Mouse (Mus musculus): ENCODE measurements around the gene Kmt2b. TPM values are rescaled to one million over a fixed set of nuclear protein-coding genes. Genes with fewer than 3 reads are reported as not detected.
A peak's percentile ranks its signal among the peaks of the same experiment; 100 is the strongest.

Kmt2b gene
- total and polyA plus RNA-seq, 3 experiments = 8.4 to 32.8 (median 17.2) TPM

DNA sequence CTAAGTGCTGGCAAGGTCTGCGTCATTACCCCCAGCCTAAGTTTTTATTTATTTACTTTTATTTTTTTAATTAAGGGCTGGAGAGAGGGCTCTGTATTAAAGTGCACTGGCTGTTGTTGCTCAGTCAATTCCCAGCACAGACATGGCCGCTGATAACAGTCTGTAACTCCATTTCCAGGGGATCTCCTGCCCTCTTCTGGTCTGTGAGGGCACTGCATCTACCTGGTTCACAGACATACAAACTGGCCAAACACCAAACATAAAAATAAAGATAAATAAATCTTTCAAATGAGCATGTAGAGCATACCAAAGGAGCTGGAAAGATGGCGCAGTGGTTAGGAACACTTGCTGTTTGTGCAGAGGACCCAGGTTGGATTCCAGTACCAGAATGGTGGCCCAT is 30.7 kb upstream of the Kmt2b start:
- H3K4me3 ChIP-seq (replicated peaks in 1 of 3; ENCODE audit: low read depth in 2 of 3, low read length in 2 of 3, poor library complexity in 1 of 3) = no peak overlapping the region
- TF ChIP-seq SMC3 (IDR thresholded peaks at IDR 0.05; ENCODE audit: low read depth, low read length) (peak; percentile 19), CTCF (conservative IDR thresholded peaks at IDR 0.05 in 1 of 2, IDR thresholded peaks at IDR 0.05 in 1 of 2; ENCODE audit: low read depth in 2 of 2, low read length in 2 of 2) (peak; percentile 56 to 67), RCOR1 (conservative IDR thresholded peaks at IDR 0.05; ENCODE audit: low read depth, low read length) (no peak), POLR2AphosphoS2 (IDR thresholded peaks at IDR 0.05; ENCODE audit: low read depth, low read length) (no peak), RAD21 (IDR thresholded peaks at IDR 0.05; ENCODE audit: low read depth, low read length) (peak; percentile 31)
- H3K36me3 ChIP-seq (replicated peaks in 1 of 2; ENCODE audit: control insufficient read depth in 1 of 2, insufficient read depth in 1 of 2, low read length in 1 of 2) = peaks cover 60 to 83% of the 10 kb centered on the region in 2 experiments
- in situ Hi-C loops (cut with MboI; ENCODE audit: low pct_ligation_motif_present, low pct_unique_long_range_greater_than_20kb, low sequenced_read_pairs) = no loop called here
- DNase-seq (ENCODE audit: extremely low read depth) = peak; percentile 40
- H3K27ac ChIP-seq (ENCODE audit: insufficient read depth, low read depth) = no peak overlapping the region
- no peak overlapping the region for H3K4me2 ChIP-seq (ENCODE audit: insufficient read depth, low read depth, poor library complexity, severe bottlenecking)
- H3K79me2 ChIP-seq (replicated peaks; ENCODE audit: control insufficient read depth, extremely low read depth, insufficient read depth, poor library complexity, severe bottlenecking) = peaks cover 24% of the 10 kb centered on the region
- dilution Hi-C loops (cut with MboI; ENCODE audit: extremely low pct_ligation_motif_present, extremely low pct_unique_long_range_greater_than_20kb, low sequenced_read_pairs) = no loop called here
- no peaks in the 10 kb centered on the region for H3K27me3 ChIP-seq (replicated peaks)
- H3K4me1 ChIP-seq (ENCODE audit: control insufficient read depth in 1 of 2, insufficient read depth in 2 of 2) = peaks cover 2 to 13% of the 10 kb centered on the region in 2 experiments; a peak in 2 of 4 replicates
- no peak overlapping the region for H3K9ac ChIP-seq (ENCODE audit: insufficient read depth, low read depth)
- no peaks in the 10 kb centered on the region for H3K9me3 ChIP-seq (replicated peaks; ENCODE audit: low read length)

GRCm38 (mm10) chr7:30618658-30619057 is 30.1 kb upstream of the Kmt2b start:
- no peak overlapping the region for H3K4me3 ChIP-seq (replicated peaks in 1 of 3; ENCODE audit: low read depth in 2 of 3, low read length in 2 of 3, poor library complexity in 1 of 3)
- H3K27me3 ChIP-seq (replicated peaks) = no peaks in the 10 kb centered on the region
- H3K36me3 ChIP-seq (replicated peaks in 1 of 2; ENCODE audit: control insufficient read depth in 1 of 2, insufficient read depth in 1 of 2, low read length in 1 of 2) = peaks cover 59 to 78% of the 10 kb centered on the region in 2 experiments
- TF ChIP-seq SMC3 (IDR thresholded peaks at IDR 0.05; ENCODE audit: low read depth, low read length) (no peak), CHD1 (IDR thresholded peaks at IDR 0.05; ENCODE audit: low read depth, low read length) (no peak), MEF2A (IDR thresholded peaks at IDR 0.05; ENCODE audit: borderline replicate concordance, low read depth, low read length) (no peak), ZC3H11A (IDR thresholded peaks at IDR 0.05; ENCODE audit: low read depth, low read length) (no peak), POLR2AphosphoS2 (IDR thresholded peaks at IDR 0.05; ENCODE audit: low read depth, low read length) (no peak), ZKSCAN1 (IDR thresholded peaks at IDR 0.05; ENCODE audit: borderline replicate concordance, low read depth, low read length) (no peak), JUND (conservative IDR thresholded peaks at IDR 0.05; ENCODE audit: low read depth, low read length) (no peak), CTCF (conservative IDR thresholded peaks at IDR 0.05 in 1 of 2, IDR thresholded peaks at IDR 0.05 in 1 of 2; ENCODE audit: low read depth in 2 of 2, low read length in 2 of 2) (no peak), EP300 (IDR thresholded peaks at IDR 0.05; ENCODE audit: low read length) (no peak), KAT2A (IDR thresholded peaks at IDR 0.05; ENCODE audit: insufficient replicate concordance, low read length) (no peak), TBP (conservative IDR thresholded peaks at IDR 0.05; ENCODE audit: low read depth, low read length) (no peak), MYC (IDR thresholded peaks at IDR 0.05; ENCODE audit: low read depth, low read length) (no peak), IRF4 (IDR thresholded peaks at IDR 0.05; ENCODE audit: low read depth, low read length) (no peak), POLR2A (IDR thresholded peaks at IDR 0.05; ENCODE audit: low read depth, low read length) (no peak), ELF1 (IDR thresholded peaks at IDR 0.05; ENCODE audit: low read depth, low read length) (no peak), MAX (IDR thresholded peaks at IDR 0.05; ENCODE audit: low read length) (no peak), ZNF384 (IDR thresholded peaks at IDR 0.05; ENCODE audit: low read depth, low read length) (no peak), JUN (IDR thresholded peaks at IDR 0.05; ENCODE audit: insufficient read depth, low read depth, low read length) (no peak), NELFE (IDR thresholded peaks at IDR 0.05; ENCODE audit: low read depth, low read length) (no peak), PAX5 (IDR thresholded peaks at IDR 0.05; ENCODE audit: low read length) (no peak)
- H3K9me3 ChIP-seq (replicated peaks; ENCODE audit: low read length) = no peaks in the 10 kb centered on the region
- no peak overlapping the region for H3K4me2 ChIP-seq (ENCODE audit: insufficient read depth, low read depth, poor library complexity, severe bottlenecking)
- peaks cover 21% of the 10 kb centered on the region for H3K79me2 ChIP-seq (replicated peaks; ENCODE audit: control insufficient read depth, extremely low read depth, insufficient read depth, poor library complexity, severe bottlenecking)
- dilution Hi-C loops (cut with MboI; ENCODE audit: extremely low pct_ligation_motif_present, extremely low pct_unique_long_range_greater_than_20kb, low sequenced_read_pairs) (no loop called here), in situ Hi-C loops (cut with MboI; ENCODE audit: low pct_ligation_motif_present, low pct_unique_long_range_greater_than_20kb, low sequenced_read_pairs) (no loop called here)
- no peak overlapping the region for H3K27ac ChIP-seq (ENCODE audit: insufficient read depth, low read depth)
- no peak overlapping the region for H3K9ac ChIP-seq (ENCODE audit: insufficient read depth, low read depth)
- no peak for DNase-seq (ENCODE audit: extremely low read depth)
- peaks cover 2 to 15% of the 10 kb centered on the region in 2 experiments; a peak in 2 of 4 replicates for H3K4me1 ChIP-seq (ENCODE audit: control insufficient read depth in 1 of 2, insufficient read depth in 2 of 2)
